Mouse (Mus musculus): ENCODE measurements around the gene Cd274. TPM values are rescaled to one million over a fixed set of nuclear protein-coding genes. Genes with fewer than 3 reads are reported as not detected.

The Cd274 gene
- polyA plus RNA-seq, 1 experiment, result 0.24 TPM

DNA sequence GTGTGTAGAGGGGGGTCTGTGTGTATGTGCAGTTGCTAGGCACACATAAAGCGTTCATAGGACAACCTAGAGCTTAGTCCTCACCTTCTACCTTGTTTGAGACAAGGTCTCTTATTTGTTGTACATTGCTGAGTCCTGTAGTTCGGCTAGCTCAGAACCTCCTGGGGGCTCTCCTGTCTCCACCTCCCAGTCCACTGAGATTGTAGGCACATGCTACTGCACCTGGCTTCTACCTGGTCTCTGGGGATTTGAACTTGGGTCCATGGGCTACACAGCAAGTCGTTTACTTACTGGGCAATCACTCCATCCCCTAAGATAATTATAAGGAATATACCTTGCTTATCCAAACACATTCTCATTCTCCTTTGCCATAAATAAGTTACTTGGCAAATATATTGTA, 5.4 kb downstream of the Cd274 start:
- no peak for TF ChIP-seq GATA1 (IDR thresholded peaks at IDR 0.05; ENCODE audit: low read length)

GRCm38 (mm10) chr19:29373438-29373837, 6.2 kb downstream of the Cd274 start:
- no peak for TF ChIP-seq GATA1 (IDR thresholded peaks at IDR 0.05; ENCODE audit: low read length)

- TF ChIP-seq GATA1 (IDR thresholded peaks at IDR 0.05; ENCODE audit: low read length), result no peak
These were observed 7.7 kb downstream of the Cd274 start for GRCm38 (mm10) chr19:29374947-29375346.

DNA sequence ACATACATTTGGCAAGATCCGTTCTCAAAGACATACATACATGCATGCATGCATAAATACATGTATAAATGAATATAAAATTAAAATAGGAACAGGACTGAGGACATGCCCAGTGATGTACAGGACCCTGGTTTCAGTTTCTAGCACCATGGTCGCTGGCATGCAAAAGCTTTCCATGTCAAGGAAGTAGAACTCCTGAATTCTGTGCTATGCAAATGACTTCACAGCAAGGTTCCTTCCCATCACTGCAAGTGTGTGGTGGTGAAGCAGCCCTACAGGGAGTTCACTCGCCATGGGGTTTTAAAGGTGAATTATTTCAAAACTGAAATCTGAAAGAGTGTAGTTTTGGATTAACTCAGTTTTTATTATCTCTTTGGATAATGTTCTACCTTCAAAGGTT, 9.1 kb downstream of the Cd274 start:
- no peak for TF ChIP-seq GATA1 (IDR thresholded peaks at IDR 0.05; ENCODE audit: low read length)

DNA sequence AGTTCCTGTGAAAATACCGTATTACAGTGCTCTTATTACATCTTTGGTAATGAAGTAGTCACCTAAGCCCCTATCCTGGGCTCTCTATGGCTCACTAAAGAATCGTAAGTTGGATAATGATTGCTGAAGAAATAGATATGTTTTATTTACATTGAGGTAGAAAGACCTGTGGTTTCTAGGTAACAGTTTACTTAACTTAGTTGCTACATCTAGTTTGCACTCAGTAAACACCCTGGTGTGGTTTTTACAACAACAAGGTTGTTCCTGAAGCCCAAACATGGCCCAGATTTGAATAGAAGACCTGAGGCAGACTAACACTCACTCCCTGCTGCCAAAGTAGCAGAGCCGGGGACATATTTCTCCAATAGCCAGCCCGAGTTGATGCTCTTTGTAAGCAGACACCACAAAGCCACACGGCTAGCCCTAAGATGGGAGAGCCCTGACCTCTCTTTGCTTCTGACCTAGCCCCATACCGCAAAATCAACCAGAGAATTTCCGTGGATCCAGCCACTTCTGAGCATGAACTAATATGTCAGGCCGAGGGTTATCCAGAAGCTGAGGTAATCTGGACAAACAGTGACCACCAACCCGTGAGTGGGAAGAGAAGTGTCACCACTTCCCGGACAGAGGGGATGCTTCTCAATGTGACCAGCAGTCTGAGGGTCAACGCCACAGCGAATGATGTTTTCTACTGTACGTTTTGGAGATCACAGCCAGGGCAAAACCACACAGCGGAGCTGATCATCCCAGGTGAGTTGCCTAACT, 12.8 kb downstream of the Cd274 start:
- TF ChIP-seq GATA1 (IDR thresholded peaks at IDR 0.05; ENCODE audit: low read length), result no peak

DNA sequence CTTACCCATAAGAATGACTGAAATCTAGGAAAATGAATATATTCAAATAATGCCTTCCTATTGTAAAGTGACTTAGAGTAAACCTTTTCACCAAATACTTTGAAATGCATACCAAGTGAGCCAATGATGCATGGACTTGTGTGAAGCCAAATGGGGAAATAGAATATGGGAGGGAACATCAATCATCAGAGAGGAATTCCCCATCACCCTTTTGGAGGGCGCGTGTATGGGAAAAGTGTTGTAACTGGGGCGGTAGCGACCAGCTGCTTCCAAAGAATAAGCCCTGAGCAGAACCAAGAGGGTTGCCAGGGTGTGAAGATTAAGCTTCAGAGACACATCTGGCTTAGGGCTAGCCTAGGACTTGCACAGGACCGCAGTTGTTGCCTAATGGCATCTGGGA, 16.1 kb downstream of the Cd274 start:
- no peak for TF ChIP-seq GATA1 (IDR thresholded peaks at IDR 0.05; ENCODE audit: low read length)

DNA sequence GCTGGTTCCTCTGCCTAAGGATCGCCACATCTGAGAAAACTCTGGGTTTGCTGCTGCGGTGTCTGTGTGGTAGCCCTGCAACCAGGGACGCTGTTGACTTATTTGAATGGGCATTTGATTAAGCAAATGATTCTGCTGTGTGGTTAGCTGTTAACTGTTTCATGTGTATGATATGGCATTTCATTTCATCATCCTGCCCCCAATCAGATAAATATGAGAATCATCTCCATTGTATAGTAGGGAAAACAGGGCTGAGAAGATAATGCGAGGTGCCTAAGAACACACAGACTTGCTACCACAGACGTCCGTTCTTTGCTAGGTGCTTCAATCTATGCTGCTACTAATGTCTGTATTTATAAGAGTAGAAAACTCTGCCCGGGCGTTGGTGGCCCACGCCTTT, 17.2 kb downstream of the Cd274 start:
- TF ChIP-seq GATA1 (IDR thresholded peaks at IDR 0.05; ENCODE audit: low read length), result no peak

DNA sequence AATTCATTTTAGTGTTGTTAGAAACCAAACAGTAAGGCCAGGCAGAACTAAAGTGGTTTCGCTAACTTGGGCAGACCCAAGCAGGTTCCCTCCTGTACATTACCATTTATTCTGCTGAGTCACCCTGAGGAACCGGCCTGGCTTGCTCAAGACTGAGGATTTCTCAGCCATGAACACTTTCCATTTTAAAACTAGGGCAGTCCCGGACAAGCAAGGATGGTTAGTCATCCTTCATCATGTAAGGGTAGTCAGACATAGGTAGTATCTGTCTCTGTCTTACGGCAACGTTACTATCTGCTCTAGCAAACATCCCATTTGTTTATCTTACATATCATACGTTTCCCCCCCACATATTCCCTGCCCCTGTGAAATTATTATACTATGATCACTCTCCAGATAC, 17.7 kb downstream of the Cd274 start:
- no peak for TF ChIP-seq GATA1 (IDR thresholded peaks at IDR 0.05; ENCODE audit: low read length)

GRCm38 (mm10) chr19:29385822-29386221, 18.6 kb downstream of the Cd274 start:
- TF ChIP-seq GATA1 (IDR thresholded peaks at IDR 0.05; ENCODE audit: low read length), result no peak

DNA sequence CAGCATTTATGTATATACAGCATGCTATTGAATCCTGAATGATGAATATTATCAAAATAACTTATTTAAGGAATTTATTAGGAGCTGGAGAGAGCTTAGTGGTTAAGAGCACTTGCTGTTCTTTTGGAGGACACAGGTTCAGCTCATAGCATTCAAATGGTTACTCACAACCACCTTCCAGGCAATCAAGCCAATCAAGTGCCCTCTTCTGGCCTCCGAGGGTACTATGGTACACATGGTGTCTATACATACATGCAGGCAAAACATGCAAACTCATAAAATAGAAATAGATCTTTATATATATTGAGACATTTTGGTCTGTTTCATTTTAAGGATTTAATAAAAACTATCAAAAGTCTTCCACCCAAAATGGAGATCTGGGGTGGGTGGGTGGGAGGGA, 21.6 kb downstream of the Cd274 start:
- no peak for TF ChIP-seq GATA1 (IDR thresholded peaks at IDR 0.05; ENCODE audit: low read length)

DNA sequence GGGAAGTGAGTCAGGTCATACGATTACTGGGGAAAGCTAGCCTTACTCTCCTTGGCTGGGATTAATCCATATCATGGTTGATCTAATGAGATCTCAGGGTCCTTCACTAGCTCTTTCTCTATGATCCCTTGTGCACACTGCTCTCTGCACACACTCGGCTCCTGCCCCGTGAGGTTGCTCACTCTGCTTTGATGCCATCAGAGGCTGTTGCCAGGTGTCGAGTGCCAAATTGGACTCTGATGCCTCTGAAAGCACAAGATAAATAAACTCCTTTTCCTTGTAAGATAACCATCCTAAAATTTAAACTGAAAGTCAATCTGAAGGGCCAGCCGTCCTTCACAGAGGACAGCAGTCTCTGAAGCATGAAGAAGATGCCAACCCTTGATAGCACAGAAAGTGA, 23.2 kb downstream of the Cd274 start:
- TF ChIP-seq GATA1 (IDR thresholded peaks at IDR 0.05; ENCODE audit: low read length), result no peak

DNA sequence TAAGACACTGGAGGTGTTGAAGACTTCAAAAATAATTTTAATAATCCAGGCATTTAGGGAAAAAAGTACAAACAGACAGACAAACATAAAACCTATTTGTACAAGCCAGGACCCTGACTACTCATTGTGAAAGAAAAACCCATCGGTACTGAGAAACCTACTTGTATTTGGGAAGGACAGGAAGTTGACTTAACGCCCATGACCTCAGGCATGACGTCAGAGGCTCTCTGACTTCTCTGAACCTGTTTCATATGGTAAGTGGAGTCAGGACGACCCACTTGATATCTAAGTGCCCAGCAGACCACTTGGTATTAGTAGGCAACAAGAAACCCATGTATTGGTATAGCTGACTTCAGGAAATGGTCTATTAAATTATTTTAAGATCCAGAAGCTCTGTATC, 24.0 kb downstream of the Cd274 start:
- no peak for TF ChIP-seq GATA1 (IDR thresholded peaks at IDR 0.05; ENCODE audit: low read length)

DNA sequence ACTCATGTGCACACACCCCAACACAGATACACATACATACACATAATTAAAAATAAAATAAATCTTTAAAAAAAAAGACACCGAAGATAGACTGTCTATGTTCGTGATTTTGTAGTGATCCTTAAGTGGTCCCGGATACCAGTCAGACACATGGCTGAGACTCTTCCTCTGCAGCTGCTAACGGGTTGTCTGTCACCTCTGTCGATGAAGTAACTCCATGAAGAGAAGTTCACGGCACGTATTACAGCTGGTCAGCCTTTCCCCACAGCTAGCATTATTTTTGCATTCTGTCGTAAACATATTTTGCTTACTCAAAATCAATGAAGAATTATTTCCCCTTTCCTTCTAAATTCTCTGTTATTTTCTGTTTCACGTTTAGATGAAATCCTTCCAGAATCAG, 26.1 kb downstream of the Cd274 start:
- no peak for TF ChIP-seq GATA1 (IDR thresholded peaks at IDR 0.05; ENCODE audit: low read length)

DNA sequence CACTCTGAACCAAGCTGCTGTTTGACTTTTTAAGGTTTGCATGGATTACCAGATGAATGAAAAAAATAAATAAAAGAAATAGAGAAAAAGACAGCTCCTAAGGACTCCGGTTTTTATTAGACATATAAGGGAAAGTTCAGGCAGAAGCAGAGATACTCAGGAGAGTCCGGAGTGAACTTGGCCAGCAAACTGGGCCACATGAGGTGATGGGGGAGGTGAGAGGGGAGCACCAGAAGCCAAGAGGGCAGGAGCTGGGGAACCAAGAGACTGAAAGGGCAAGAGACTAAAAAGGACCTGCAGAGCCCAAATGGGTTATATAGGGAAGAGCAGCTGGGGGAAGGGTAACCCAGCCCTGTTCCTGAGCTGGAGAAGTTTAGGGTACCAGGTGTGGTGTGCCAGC, 27.5 kb downstream of the Cd274 start:
- TF ChIP-seq GATA1 (IDR thresholded peaks at IDR 0.05; ENCODE audit: low read length), result no peak

DNA sequence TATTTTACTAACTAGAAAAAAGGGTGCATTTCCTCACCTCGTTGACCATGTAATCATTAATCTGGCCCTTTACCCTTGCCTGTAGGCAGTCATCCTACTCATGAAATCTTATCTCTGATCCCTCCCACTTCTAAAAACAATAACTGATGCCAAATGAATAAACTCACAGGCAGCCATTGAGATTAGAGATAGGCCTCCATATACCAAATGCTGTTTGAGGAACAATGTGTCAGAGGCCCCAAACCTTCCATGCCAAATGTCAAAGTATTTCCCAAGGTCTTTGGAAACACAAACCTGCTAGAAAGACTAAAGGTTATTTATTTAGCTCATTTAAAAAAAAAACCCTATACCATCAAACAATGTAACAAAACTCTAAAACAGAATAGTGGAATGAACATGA, 29.1 kb downstream of the Cd274 start:
- TF ChIP-seq GATA1 (IDR thresholded peaks at IDR 0.05; ENCODE audit: low read length), result no peak

- TF ChIP-seq GATA1 (IDR thresholded peaks at IDR 0.05; ENCODE audit: low read length), result no peak
These were observed 32.5 kb downstream of the Cd274 start for GRCm38 (mm10) chr19:29399786-29400185.

- TF ChIP-seq GATA1 (IDR thresholded peaks at IDR 0.05; ENCODE audit: low read length), result no peak
These were observed 33.2 kb downstream of the Cd274 start for GRCm38 (mm10) chr19:29400466-29400865.

- TF ChIP-seq GATA1 (IDR thresholded peaks at IDR 0.05; ENCODE audit: low read length), result no peak
These were observed 35.4 kb downstream of the Cd274 start for GRCm38 (mm10) chr19:29402621-29403020.
